Mouse (Mus musculus): ENCODE measurements around the gene Fam135a. TPM values are rescaled to one million over a fixed set of nuclear protein-coding genes. Genes with fewer than 3 reads are reported as not detected.

Fam135a gene
- total and polyA plus RNA-seq, 3 experiments = not detected

DNA sequence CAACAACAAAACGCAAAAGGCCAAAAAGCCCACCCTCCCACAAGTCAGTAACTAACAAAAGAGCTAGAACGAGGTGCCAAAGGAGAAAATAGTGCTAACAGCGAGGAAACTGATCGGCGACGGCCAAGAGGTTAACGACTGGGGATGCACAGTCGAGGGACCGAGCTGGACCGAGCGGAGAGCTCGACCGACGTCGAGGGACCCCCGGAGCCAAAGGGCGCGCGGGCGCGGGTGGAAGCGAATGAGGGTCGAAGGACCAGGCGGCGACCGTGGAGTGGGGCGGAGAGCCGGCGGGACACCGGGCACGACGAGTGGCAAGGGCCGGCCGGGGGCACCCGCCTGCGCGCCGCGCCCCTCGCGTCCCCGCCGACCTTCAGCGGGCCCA is 608 bp downstream of the Fam135a start:
- H3K27ac ChIP-seq (ENCODE audit: control insufficient read depth, low read depth, low read length) = no peak overlapping the region
- H3K4me3 ChIP-seq (ENCODE audit: control insufficient read depth in 1 of 2, insufficient read depth in 1 of 2, low read depth in 2 of 2, low read length in 2 of 2) = no peak overlapping the region
- no peak for DNase-seq (ENCODE audit: low read depth, low spot score)
- no peaks in the 10 kb centered on the region; a peak in 1 of 4 replicates for H3K27me3 ChIP-seq (ENCODE audit: control insufficient read depth in 1 of 2, insufficient read depth in 2 of 2, low read length in 2 of 2)
- H3K36me3 ChIP-seq (ENCODE audit: control insufficient read depth in 1 of 2, insufficient read depth in 2 of 2, low read length in 2 of 2) = no peaks in the 10 kb centered on the region
- TF ChIP-seq CHD1 (IDR thresholded peaks at IDR 0.05; ENCODE audit: low read depth, low read length) (no peak), UBTF (IDR thresholded peaks at IDR 0.05; ENCODE audit: borderline replicate concordance, insufficient read depth, low read depth, low read length) (no peak), CHD2 (IDR thresholded peaks at IDR 0.05; ENCODE audit: low read length) (no peak), TBP (IDR thresholded peaks at IDR 0.05; ENCODE audit: low read depth, low read length) (no peak), BHLHE40 (IDR thresholded peaks at IDR 0.05; ENCODE audit: borderline replicate concordance, low read depth, low read length) (no peak), NRF1 (IDR thresholded peaks at IDR 0.05; ENCODE audit: insufficient read depth, low read depth, low read length, poor library complexity, severe bottlenecking) (no peak), POLR2AphosphoS5 (IDR thresholded peaks at IDR 0.05; ENCODE audit: borderline replicate concordance, low read depth, low read length) (no peak), MEF2A (IDR thresholded peaks at IDR 0.05; ENCODE audit: extremely low read depth, insufficient replicate concordance, low read depth, low read length, poor library complexity, severe bottlenecking) (no peak), MYB (IDR thresholded peaks at IDR 0.05; ENCODE audit: low read depth, low read length) (no peak), HCFC1 (IDR thresholded peaks at IDR 0.05; ENCODE audit: low read depth, low read length) (no peak), USF1 (IDR thresholded peaks at IDR 0.05; ENCODE audit: low read depth, low read length) (no peak), MAZ (IDR thresholded peaks at IDR 0.05; ENCODE audit: low read depth, low read length) (no peak), ZKSCAN1 (IDR thresholded peaks at IDR 0.05; ENCODE audit: low read depth, low read length) (no peak), ZC3H11A (IDR thresholded peaks at IDR 0.05; ENCODE audit: low read depth, low read length) (no peak), ELF1 (IDR thresholded peaks at IDR 0.05; ENCODE audit: low read depth, low read length) (no peak), MAX (IDR thresholded peaks at IDR 0.05; ENCODE audit: low read length) (no peak), MXI1 (IDR thresholded peaks at IDR 0.05; ENCODE audit: low read depth, low read length) (no peak), KAT2A (conservative IDR thresholded peaks at IDR 0.05; ENCODE audit: low read depth, low read length) (no peak), CTCF (IDR thresholded peaks at IDR 0.05 in 2 of 3, conservative IDR thresholded peaks at IDR 0.05 in 1 of 3; ENCODE audit: control insufficient read depth in 1 of 3, insufficient read depth in 1 of 3, low read depth in 2 of 3, low read length in 3 of 3, poor library complexity in 1 of 3, severe bottlenecking in 1 of 3) (no peak), TCF12 (IDR thresholded peaks at IDR 0.05; ENCODE audit: low read depth, low read length) (no peak)
- H3K4me1 ChIP-seq (ENCODE audit: control insufficient read depth in 1 of 2, insufficient read depth in 2 of 2, low read length in 2 of 2) = no peaks in the 10 kb centered on the region
- no peaks in the 10 kb centered on the region for H3K9me3 ChIP-seq (replicated peaks; ENCODE audit: insufficient read depth, low read length)
- H3K79me2 ChIP-seq (ENCODE audit: control insufficient read depth, insufficient read depth, low read length, poor library complexity) = no peaks in the 10 kb centered on the region
- H3K9ac ChIP-seq (ENCODE audit: control insufficient read depth, low read depth, low read length, poor library complexity, severe bottlenecking) = no peak overlapping the region

DNA sequence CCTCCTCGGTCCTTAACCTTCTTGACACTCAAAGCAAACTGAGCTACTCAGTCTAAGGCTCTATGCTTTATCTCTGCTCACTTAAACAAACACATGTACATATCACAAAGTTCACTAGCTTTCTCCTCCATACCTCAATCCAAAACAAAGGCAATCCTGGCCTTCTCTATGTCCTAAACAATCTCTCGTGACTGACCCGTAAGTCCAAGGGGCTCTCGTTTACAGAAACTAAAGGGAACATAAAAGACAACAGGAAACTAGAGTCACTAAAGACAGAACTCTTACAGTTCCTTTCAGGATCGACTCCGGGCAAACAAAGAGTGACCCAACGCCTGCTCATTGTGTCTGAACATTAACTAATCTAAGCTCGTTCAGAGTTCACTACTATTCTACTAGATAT is 2.6 kb downstream of the Fam135a start:
- Histone ChIP-seq H3K79me2 (ENCODE audit: control insufficient read depth, insufficient read depth, low read length, poor library complexity) (no peaks in the 10 kb centered on the region), H3K4me3 (ENCODE audit: control insufficient read depth in 1 of 2, insufficient read depth in 1 of 2, low read depth in 2 of 2, low read length in 2 of 2) (no peak overlapping the region), H3K27me3 (ENCODE audit: control insufficient read depth in 1 of 2, insufficient read depth in 2 of 2, low read length in 2 of 2) (no peaks in the 10 kb centered on the region), H3K9ac (ENCODE audit: control insufficient read depth, low read depth, low read length, poor library complexity, severe bottlenecking) (no peak overlapping the region), H3K9me3 (replicated peaks; ENCODE audit: insufficient read depth, low read length) (no peaks in the 10 kb centered on the region), H3K36me3 (ENCODE audit: control insufficient read depth in 1 of 2, insufficient read depth in 2 of 2, low read length in 2 of 2) (no peaks in the 10 kb centered on the region), H3K4me1 (ENCODE audit: control insufficient read depth in 1 of 2, insufficient read depth in 2 of 2, low read length in 2 of 2) (no peaks in the 10 kb centered on the region), H3K27ac (ENCODE audit: control insufficient read depth, low read depth, low read length) (no peak overlapping the region)
- TF ChIP-seq RCOR1 (IDR thresholded peaks at IDR 0.05; ENCODE audit: low read depth, low read length) (no peak), ZC3H11A (IDR thresholded peaks at IDR 0.05; ENCODE audit: low read depth, low read length) (no peak), MAX (IDR thresholded peaks at IDR 0.05; ENCODE audit: low read length) (no peak), EP300 (IDR thresholded peaks at IDR 0.05; ENCODE audit: low read depth in 1 of 2, low read length in 2 of 2) (no peak), SMC3 (IDR thresholded peaks at IDR 0.05; ENCODE audit: low read depth, low read length) (no peak), MYC (IDR thresholded peaks at IDR 0.05; ENCODE audit: low read depth, low read length) (no peak), HCFC1 (IDR thresholded peaks at IDR 0.05; ENCODE audit: low read depth, low read length) (no peak), JUND (IDR thresholded peaks at IDR 0.05; ENCODE audit: low read depth, low read length) (no peak), POLR2AphosphoS2 (IDR thresholded peaks at IDR 0.05; ENCODE audit: low read length) (no peak), BHLHE40 (IDR thresholded peaks at IDR 0.05; ENCODE audit: borderline replicate concordance, low read depth, low read length) (no peak), CTCF (IDR thresholded peaks at IDR 0.05 in 2 of 3, conservative IDR thresholded peaks at IDR 0.05 in 1 of 3; ENCODE audit: control insufficient read depth in 1 of 3, insufficient read depth in 1 of 3, low read depth in 2 of 3, low read length in 3 of 3, poor library complexity in 1 of 3, severe bottlenecking in 1 of 3) (no peak), ETS1 (IDR thresholded peaks at IDR 0.05; ENCODE audit: low read depth, low read length) (no peak), USF1 (IDR thresholded peaks at IDR 0.05; ENCODE audit: low read depth, low read length) (no peak), ZNF384 (IDR thresholded peaks at IDR 0.05; ENCODE audit: low read depth, low read length) (no peak), TBP (IDR thresholded peaks at IDR 0.05; ENCODE audit: low read depth, low read length) (no peak), RAD21 (IDR thresholded peaks at IDR 0.05; ENCODE audit: low read depth, low read length) (no peak), TAL1 (IDR thresholded peaks at IDR 0.05; ENCODE audit: low read length) (no peak)
- no peak for DNase-seq (ENCODE audit: low read depth, low spot score)
